Mouse (Mus musculus): ENCODE measurements around the gene Cdc25b. TPM values are rescaled to one million over a fixed set of nuclear protein-coding genes. Genes with fewer than 3 reads are reported as not detected.
A peak's percentile ranks its signal among the peaks of the same experiment; 100 is the strongest.

The Cdc25b gene
- polyA plus RNA-seq (2015; fragmentation: Nextera tagmentation; extraction: Ambion mirVana) = 171 and 201 TPM in 2 replicates

DNA sequence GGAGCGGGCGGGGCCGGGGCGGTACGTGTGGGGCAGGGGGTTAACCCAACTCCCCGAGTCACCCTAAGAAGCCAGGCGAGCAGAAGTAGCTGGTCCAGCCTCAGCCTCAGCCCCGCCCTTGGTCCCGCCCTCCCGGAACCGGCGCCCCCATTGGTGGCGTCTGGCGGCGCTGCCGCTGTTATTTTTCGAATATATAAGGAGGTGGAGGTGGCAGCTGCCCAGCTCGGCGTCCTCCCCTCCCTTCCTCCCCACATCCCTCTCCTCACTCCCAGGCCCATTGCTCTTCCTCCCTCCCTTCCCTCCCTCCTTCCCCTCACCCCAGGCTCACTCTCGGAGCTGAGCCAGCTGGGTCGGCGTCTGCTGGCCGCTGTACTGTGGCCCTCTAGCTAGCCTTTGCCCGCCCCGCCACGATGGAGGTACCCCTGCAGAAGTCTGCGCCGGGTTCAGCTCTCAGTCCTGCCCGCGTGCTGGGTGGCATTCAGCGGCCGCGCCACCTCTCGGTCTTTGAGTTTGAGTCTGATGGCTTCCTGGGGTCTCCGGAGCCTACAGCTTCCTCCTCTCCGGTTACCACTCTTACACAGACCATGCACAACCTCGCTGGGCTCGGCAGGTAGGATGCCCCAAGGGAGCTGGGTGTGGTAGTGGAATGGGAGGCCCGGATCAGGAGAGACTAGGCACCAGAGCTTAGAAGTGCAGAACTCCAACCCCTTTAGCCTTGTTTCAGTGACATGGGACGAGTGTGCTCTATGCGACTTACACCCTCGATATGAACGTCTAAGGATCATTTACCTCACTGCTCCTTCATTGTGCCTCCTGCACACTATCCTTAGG, at the start of gene Cdc25b, which contains the start of gene Spef1:
Gene Cdc25b, plus strand, starts transcription at position 179 of the 831 bp plus-strand sequence.
Gene Spef1, minus strand, starts transcription at position 512 of the 831 bp plus-strand sequence.
- H3K4me1 ChIP-seq (replicated peaks) = peaks cover 63% of the 10 kb centered on the region
- peak within 1 kb of the TSS; percentile 82 for H3K4me2 ChIP-seq
- no peaks in the 10 kb centered on the region for H3K27me3 ChIP-seq
- peaks cover 37% of the 10 kb centered on the region for H3K36me3 ChIP-seq
- H3K4me3 ChIP-seq (replicated peaks) = peak within 1 kb of the TSS; percentile 92
- WGBS (ENCODE audit: insufficient replicate concordance) = under 1% methylated on average over 42 of the region's 43 CpGs
- H3K9ac ChIP-seq = peak within 1 kb of the TSS; percentile 97
- ATAC-seq (ENCODE audit: low read depth) (peak; percentile 86), DNase-seq (peak; percentile 86)
- H3K27ac ChIP-seq = peak within 1 kb of the TSS; percentile 98
- no peaks in the 10 kb centered on the region for H3K9me3 ChIP-seq (replicated peaks)

DNA sequence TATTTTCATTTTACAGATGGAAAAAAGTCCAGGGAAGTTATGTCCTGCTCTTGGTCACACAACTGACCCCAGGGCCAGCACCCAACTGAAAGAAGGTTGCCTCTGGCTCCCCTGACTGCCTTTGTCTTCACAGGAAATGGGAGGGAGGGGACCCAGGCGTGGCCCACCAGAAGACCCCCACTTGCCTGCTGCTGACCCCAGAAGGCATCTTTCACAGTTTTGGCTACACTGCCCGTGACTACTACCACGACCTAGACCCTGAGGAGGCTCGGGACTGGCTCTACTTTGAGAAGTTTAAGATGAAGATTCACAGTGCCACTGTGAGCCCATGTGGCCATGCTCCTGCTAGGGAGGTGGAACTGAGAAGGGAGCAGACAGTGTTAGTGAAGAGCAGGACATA, 48.5 kb upstream of the Cdc25b start:
- ATAC-seq (ENCODE audit: low read depth) = no peak
- H3K27ac ChIP-seq = peak overlapping the region; percentile 76
- no peaks in the 10 kb centered on the region for H3K27me3 ChIP-seq
- no peak overlapping the region for H3K9ac ChIP-seq
- no peak for DNase-seq
- no peaks in the 10 kb centered on the region for H3K9me3 ChIP-seq (replicated peaks)
- WGBS (ENCODE audit: insufficient replicate concordance) = 73% methylated on average over 4 of the region's 4 CpGs
- H3K4me2 ChIP-seq = no peak overlapping the region
- H3K4me1 ChIP-seq (replicated peaks) = peaks cover 93% of the 10 kb centered on the region
- no peak overlapping the region for H3K4me3 ChIP-seq (replicated peaks)
- H3K36me3 ChIP-seq = peaks cover 21% of the 10 kb centered on the region

DNA sequence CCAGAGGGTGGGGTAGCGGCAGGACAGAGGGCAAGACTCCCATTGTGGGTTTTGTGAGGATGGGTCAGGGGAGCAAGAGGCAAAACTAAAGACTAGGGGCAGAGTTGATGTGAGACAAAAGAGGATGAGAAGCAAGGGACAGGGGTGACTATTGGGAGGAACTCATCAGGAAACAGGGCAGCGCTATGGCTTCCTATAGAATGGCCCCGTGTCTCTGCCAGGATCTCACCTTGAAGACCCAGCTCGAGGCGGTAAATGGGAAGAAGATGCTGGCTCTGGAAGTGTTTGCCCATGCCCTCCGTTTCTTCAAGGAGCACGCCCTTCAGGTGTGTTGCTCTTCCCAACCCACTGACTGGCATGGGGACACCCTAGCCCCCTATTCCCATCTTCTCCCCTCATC, 48.0 kb upstream of the Cdc25b start:
- H3K9me3 ChIP-seq (replicated peaks) = no peaks in the 10 kb centered on the region
- H3K4me3 ChIP-seq (replicated peaks) = no peak overlapping the region
- WGBS (ENCODE audit: insufficient replicate concordance) = 92% methylated on average over 7 of the region's 7 CpGs
- peaks cover 91% of the 10 kb centered on the region for H3K4me1 ChIP-seq (replicated peaks)
- H3K27me3 ChIP-seq = no peaks in the 10 kb centered on the region
- no peak overlapping the region for H3K9ac ChIP-seq
- peak overlapping the region; percentile 76 for H3K27ac ChIP-seq
- no peak for DNase-seq
- H3K4me2 ChIP-seq = no peak overlapping the region
- ATAC-seq (ENCODE audit: low read depth) = no peak
- peaks cover 26% of the 10 kb centered on the region for H3K36me3 ChIP-seq

DNA sequence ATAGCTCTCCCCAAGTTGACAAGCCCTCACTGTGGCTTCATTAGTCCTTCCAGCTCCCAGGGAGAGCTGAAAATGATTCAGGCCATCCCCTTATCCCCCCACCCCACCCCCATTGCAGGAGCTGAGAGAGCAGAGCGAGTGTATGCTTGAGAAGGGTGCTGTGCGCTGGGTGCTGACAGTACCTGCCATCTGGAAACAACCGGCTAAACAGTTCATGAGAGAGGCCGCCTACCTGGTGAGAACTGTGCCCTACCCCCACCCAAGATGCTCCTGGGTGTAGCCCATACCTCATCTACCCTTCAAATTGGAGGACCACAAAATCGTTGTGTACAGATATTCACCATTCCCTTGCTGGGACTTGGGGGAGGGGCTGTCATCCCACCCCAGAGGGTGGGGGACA, 47.5 kb upstream of the Cdc25b start:
- DNase-seq = no peak

DNA sequence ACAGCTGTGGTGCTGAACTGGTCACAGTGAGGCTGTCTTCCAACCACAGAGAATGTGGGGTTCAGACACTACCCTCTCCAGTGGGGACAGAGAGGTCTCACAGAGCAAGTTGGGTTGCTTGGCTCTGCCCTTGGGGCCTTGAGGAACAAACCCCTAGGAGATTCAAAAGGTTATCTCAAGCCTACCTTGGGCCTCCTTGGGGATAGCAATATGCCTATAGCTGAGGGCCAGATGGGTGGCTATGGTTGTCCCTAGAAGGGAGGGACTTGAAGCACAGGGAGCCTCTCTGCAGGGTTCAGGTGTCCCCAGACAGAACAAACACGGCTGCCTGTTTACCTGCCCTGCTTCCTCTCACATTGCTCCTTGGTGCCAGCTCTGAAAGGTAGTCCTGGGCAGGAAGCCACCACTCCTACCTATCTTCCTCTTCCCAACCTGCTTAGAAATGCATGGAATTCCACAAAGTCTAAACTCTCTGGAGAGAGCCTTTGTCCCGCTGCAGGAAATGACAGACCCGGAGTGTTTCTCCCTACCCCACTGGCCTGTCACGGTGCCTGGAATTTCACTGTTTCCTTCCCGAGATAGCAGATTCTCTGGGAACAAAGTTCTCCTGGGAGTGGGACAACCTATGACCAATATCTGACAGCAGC, 46.7 kb upstream of the Cdc25b start:
- no peak for ATAC-seq (ENCODE audit: low read depth)
- Histone ChIP-seq H3K9me3 (replicated peaks) (no peaks in the 10 kb centered on the region), H3K36me3 (peaks cover 38% of the 10 kb centered on the region), H3K9ac (peak overlapping the region; percentile 29; the same call in 1 of the 2 replicates), H3K4me3 (replicated peaks) (no peak overlapping the region), H3K27ac (peak overlapping the region; percentile 76), H3K27me3 (no peaks in the 10 kb centered on the region), H3K4me1 (replicated peaks) (peaks cover 79% of the 10 kb centered on the region), H3K4me2 (no peak overlapping the region)
- 57% methylated on average over 5 of the region's 5 CpGs for WGBS (ENCODE audit: insufficient replicate concordance)
- no peak for DNase-seq

More for the DNA sequence above, 47.5 kb upstream of the Cdc25b start:
- peaks cover 31% of the 10 kb centered on the region for H3K36me3 ChIP-seq
- H3K4me2 ChIP-seq = no peak overlapping the region
- WGBS (ENCODE audit: insufficient replicate concordance) = 82% methylated on average over 5 of the region's 5 CpGs
- no peak for ATAC-seq (ENCODE audit: low read depth)
- H3K27me3 ChIP-seq = no peaks in the 10 kb centered on the region
- H3K9ac ChIP-seq = no peak overlapping the region
- H3K9me3 ChIP-seq (replicated peaks) = no peaks in the 10 kb centered on the region
- peaks cover 86% of the 10 kb centered on the region for H3K4me1 ChIP-seq (replicated peaks)
- peak overlapping the region; percentile 76 for H3K27ac ChIP-seq
- no peak overlapping the region for H3K4me3 ChIP-seq (replicated peaks)

DNA sequence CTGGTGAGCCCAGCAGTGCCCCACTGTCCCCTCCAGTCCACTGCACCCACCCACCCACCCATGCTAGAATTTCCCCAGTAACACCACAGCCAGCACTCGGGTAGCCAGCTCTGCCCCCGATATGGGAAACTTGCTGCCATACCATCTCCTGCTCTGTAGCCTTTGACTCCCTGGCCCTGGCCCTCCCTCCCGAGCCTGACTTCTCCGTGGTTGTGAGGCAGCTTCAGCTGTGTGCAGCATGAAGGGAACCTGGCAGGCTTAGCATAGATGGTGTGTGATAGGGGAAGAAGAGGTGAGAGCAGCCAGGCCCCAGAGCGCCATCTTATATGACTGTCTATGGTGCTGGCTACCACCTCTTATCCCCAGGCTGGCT, 46.2 kb upstream of the Cdc25b start:
- DNase-seq = no peak
- Histone ChIP-seq H3K9ac (peak overlapping the region; percentile 1; the same call in 1 of the 2 replicates), H3K4me1 (replicated peaks) (peaks cover 74% of the 10 kb centered on the region), H3K4me3 (replicated peaks) (no peak overlapping the region), H3K4me2 (no peak overlapping the region), H3K27ac (0 out of 2 replicates have a peak overlapping the region, but pooled peaks have one; percentile 76), H3K27me3 (no peaks in the 10 kb centered on the region), H3K36me3 (peaks cover 43% of the 10 kb centered on the region), H3K9me3 (replicated peaks) (no peaks in the 10 kb centered on the region)
- 71% methylated on average over 5 of the region's 5 CpGs for WGBS (ENCODE audit: insufficient replicate concordance)
- no peak for ATAC-seq (ENCODE audit: low read depth)

DNA sequence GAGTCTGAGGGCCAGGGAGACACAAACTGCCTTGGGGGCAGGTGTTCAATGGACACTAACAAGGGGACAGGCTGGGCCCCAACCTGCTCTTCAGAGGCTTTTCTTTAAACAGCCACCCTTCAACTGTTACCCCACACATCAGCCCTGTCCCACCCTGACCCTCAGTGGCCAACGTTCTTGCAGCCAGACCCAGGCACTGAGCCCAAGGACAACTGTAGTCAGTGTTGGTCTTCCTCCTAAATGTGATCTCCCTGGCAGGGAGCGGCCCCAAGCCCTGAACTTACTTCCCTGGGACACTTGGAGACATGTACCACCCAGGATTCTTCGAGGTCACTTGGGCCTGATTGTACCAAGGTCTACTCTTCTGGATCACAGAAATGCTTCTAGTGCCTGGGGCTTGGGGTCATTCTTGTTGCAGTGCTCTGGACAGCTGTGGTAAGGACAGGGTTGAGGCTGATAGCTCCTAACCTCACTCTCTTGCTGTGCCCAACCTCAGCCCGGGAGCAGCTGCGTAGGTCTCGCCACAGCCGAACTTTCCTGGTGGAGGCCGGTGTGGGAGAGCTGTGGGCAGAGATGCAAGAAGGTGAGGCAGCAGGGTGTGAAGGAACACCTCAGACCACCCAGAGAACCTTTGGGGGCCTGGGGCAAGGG, 45.3 kb upstream of the Cdc25b start:
- ATAC-seq (ENCODE audit: low read depth) (no peak), DNase-seq (no peak)
- Histone ChIP-seq H3K27me3 (no peaks in the 10 kb centered on the region), H3K9me3 (replicated peaks) (no peaks in the 10 kb centered on the region), H3K36me3 (peaks cover 53% of the 10 kb centered on the region), H3K27ac (peak overlapping the region; percentile 23; the same call in 1 of the 2 replicates), H3K9ac (peak overlapping the region; percentile 1; the same call in 1 of the 2 replicates), H3K4me2 (no peak overlapping the region), H3K4me1 (replicated peaks) (peaks cover 69% of the 10 kb centered on the region), H3K4me3 (replicated peaks) (no peak overlapping the region)
- 87% methylated on average over 8 of the region's 8 CpGs for WGBS (ENCODE audit: insufficient replicate concordance)

DNA sequence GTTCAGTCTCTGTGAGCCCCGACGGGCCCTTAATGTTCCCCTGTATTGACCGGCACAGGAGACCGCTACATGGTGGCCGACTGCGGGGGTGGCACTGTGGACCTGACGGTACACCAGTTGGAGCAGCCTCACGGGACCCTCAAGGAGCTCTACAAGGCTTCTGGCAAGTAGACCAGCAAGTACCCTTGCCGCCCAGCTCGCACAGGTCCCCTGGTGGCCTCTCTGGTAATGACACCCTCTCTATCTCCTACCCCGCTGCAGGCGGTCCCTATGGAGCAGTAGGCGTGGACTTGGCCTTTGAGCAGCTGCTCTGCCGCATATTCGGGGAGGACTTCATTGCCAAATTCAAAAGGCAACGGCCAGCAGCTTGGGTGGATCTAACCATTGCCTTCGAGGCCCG, 44.2 kb upstream of the Cdc25b start:
- Histone ChIP-seq H3K36me3 (peaks cover 64% of the 10 kb centered on the region), H3K4me3 (replicated peaks) (0 out of 2 replicates have a peak overlapping the region, but pooled peaks have one; percentile 8), H3K4me1 (replicated peaks) (peaks cover 63% of the 10 kb centered on the region), H3K27me3 (no peaks in the 10 kb centered on the region), H3K9me3 (replicated peaks) (no peaks in the 10 kb centered on the region), H3K4me2 (peak overlapping the region; percentile 28; the same call in 1 of the 2 replicates), H3K9ac (peak overlapping the region; percentile 53), H3K27ac (peak overlapping the region; percentile 66)
- peak; percentile 83 for DNase-seq
- peak; percentile 83 for ATAC-seq (ENCODE audit: low read depth)
- WGBS (ENCODE audit: insufficient replicate concordance) = 25% methylated on average over 18 of the region's 18 CpGs

DNA sequence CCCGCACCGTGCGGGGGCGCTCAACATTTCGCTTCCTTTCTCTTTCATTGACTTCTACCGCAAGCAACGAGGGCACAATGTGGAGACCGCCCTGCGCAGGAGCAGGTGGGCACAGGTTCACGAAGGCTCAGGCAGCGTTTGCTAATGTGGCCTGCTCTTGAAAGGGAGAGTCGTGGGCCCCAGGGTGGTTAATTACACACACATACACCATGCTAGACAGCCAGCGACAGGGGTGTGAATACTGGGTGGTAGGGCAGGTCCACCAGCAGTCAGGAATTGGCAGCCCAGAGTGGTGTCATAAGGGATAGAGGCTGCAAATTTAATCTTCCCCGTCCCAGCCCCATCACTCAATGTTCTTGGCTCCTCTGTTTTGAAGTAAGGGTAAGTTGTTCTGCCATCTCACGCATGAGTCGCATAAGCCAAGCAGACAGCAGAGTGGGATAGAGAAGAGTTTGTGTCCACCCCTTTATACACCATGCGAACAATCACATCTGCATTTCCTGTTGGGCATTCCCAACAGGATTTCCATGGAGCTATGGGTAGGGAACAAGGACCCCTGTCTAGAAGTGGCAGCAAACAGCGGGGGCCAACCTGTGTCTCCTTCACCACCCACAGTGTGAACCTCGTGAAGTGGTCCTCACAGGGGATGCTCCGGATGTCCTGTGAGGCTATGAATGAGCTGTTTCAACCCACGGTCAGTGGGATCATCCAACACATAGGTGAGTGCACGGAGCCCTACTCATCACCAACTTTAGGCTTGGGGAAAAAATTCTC, 43.6 kb upstream of the Cdc25b start:
- H3K27me3 ChIP-seq = no peaks in the 10 kb centered on the region
- 0 out of 2 replicates have a peak overlapping the region, but pooled peaks have one; percentile 8 for H3K4me3 ChIP-seq (replicated peaks)
- ATAC-seq (ENCODE audit: low read depth) = peak; percentile 12; the same call in 1 of the 2 replicates
- H3K4me1 ChIP-seq (replicated peaks) = peaks cover 57% of the 10 kb centered on the region
- WGBS (ENCODE audit: insufficient replicate concordance) = 83% methylated on average over 22 of the region's 22 CpGs
- H3K4me2 ChIP-seq = peak overlapping the region; percentile 28; the same call in 1 of the 2 replicates
- H3K27ac ChIP-seq = peak overlapping the region; percentile 47
- peak overlapping the region; percentile 53 for H3K9ac ChIP-seq
- H3K36me3 ChIP-seq = peaks cover 70% of the 10 kb centered on the region
- DNase-seq = no peak
- no peaks in the 10 kb centered on the region for H3K9me3 ChIP-seq (replicated peaks)

DNA sequence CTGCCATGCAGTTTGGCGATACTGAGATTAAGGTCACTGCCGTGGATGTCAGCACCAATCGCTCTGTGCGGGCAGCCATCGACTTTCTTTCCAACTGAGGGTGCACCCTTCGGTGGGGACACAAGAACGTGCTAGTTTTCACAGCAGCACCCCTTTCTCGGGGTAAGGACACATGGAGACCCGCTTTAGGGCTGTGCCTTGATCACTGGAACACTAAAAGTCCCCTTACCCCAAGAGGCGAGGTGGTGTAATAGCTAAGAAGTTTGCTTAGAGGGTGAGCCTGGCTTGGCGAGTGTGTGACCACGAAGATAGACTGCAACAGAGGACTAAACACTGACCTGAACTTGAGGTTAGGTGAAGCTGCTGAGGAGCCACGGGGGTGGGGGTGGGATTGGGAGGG, 41.6 kb upstream of the Cdc25b start:
- no peaks in the 10 kb centered on the region for H3K9me3 ChIP-seq (replicated peaks)
- H3K4me1 ChIP-seq (replicated peaks) = peaks cover 44% of the 10 kb centered on the region
- H3K9ac ChIP-seq = no peak overlapping the region
- WGBS (ENCODE audit: insufficient replicate concordance) = 72% methylated on average over 13 of the region's 13 CpGs
- peaks cover 78% of the 10 kb centered on the region for H3K36me3 ChIP-seq
- DNase-seq (no peak), ATAC-seq (ENCODE audit: low read depth) (no peak)
- H3K4me2 ChIP-seq = no peak overlapping the region
- no peaks in the 10 kb centered on the region for H3K27me3 ChIP-seq
- no peak overlapping the region for H3K27ac ChIP-seq
- no peak overlapping the region for H3K4me3 ChIP-seq (replicated peaks)

Data from liver, embryonic 13.5 days (tissue).